Mouse (Mus musculus) ES-Bruce4 (cell line): ENCODE results near the gene Gnaz. TPM values are rescaled to one million over a fixed set of nuclear protein-coding genes. Genes with fewer than 3 reads are reported as not detected.
A peak's percentile ranks its signal among the peaks of the same experiment; 100 is the strongest.

Source experiments
- H3K27ac ChIP-seq: 2 replicates; pipeline ENCODE4 v1.5.1; 2012; ENCODE audit warnings: low read length, inconsistent platforms; ENCODE audit not compliant: insufficient read depth
- H3K27me3 ChIP-seq: 2 replicates; pipeline ENCODE4 v1.6.1; 2012; ENCODE audit warnings: mild to moderate bottlenecking, low read length, inconsistent platforms; ENCODE audit not compliant: control insufficient read depth, poor library complexity, insufficient read depth, severe bottlenecking
- H3K36me3 ChIP-seq: 2 replicates; pipeline ENCODE4 v1.6.1; 2012; ENCODE audit warnings: inconsistent platforms, mild to moderate bottlenecking, low read length, moderate library complexity; ENCODE audit not compliant: control insufficient read depth, poor library complexity, insufficient read depth, severe bottlenecking
- H3K4me1 ChIP-seq: one replicate; pipeline ENCODE4 v1.8.1; 2011; ENCODE audit warnings: low read length; ENCODE audit not compliant: control insufficient read depth, insufficient read depth
- H3K4me3 ChIP-seq: 2 replicates; pipeline ENCODE4 v1.5.1; 2011; ENCODE audit warnings: low read depth, mild to moderate bottlenecking, low read length
- H3K9ac ChIP-seq: 2 replicates; pipeline ENCODE4 v1.6.1; 2012; ENCODE audit warnings: low read depth, mild to moderate bottlenecking, inconsistent platforms; ENCODE audit not compliant: poor library complexity, severe bottlenecking
- H3K9me3 ChIP-seq: replicated peaks from 2 replicates; pipeline ENCODE4 v1.6.1; 2012; ENCODE audit warnings: mild to moderate bottlenecking, low read length, inconsistent platforms; ENCODE audit not compliant: control insufficient read depth, poor library complexity, insufficient read depth, severe bottlenecking
- CTCF ChIP-seq: IDR thresholded peaks from one replicate; pipeline ENCODE4 v1.8.1; 2011; ENCODE audit warnings: low read depth, low read length
- EP300 ChIP-seq: IDR thresholded peaks from 2 replicates; pipeline ENCODE4 v1.6.1; 2011; ENCODE audit warnings: low read depth, low read length; ENCODE audit not compliant: insufficient read depth
- POLR2A ChIP-seq: IDR thresholded peaks from one replicate; pipeline ENCODE4 v1.8.1; 2011; ENCODE audit warnings: low read length; ENCODE audit not compliant: insufficient read depth
- polyA plus RNA-seq: library from polyadenylated mRNA; stranded (reverse); fragments of >200 nt; gene quantifications from 2 replicates; pipeline ENCODE4 v1.2.4, GENCODE M21; 2011; ENCODE audit warnings: low read depth; ENCODE audit not compliant: missing spikeins, insufficient read depth, insufficient read length

Gnaz gene
- 3.1 and 4.0 TPM in 2 replicates for polyA plus RNA-seq

- Histone ChIP-seq H3K4me1 (no peaks in the 10 kb centered on the region), H3K4me3 (peak within 1 kb of the TSS; percentile 88), H3K36me3 (no peaks in the 10 kb centered on the region), H3K27me3 (no peaks in the 10 kb centered on the region; the same call in 1 of the 2 replicates), H3K9me3 (no peaks in the 10 kb centered on the region), H3K27ac (no peak within 1 kb of the TSS), H3K9ac (peak within 1 kb of the TSS; percentile 36)
- no peak for TF ChIP-seq CTCF
- peak; percentile 10 for TF ChIP-seq POLR2A
These were observed at the start of gene Gnaz for GRCm38 (mm10) chr10:74966850-74967451. Gene Gnaz (plus strand): TSS chr10:74967177.

GRCm38 (mm10) chr10:74919277-74919676 is 47.7 kb upstream of the Gnaz start:
- Histone ChIP-seq H3K27ac (no peak overlapping the region), H3K9ac (no peak overlapping the region), H3K4me3 (peak overlapping the region; percentile 15; the same call in 1 of the 2 replicates), H3K4me1 (no peaks in the 10 kb centered on the region), H3K36me3 (no peaks in the 10 kb centered on the region), H3K9me3 (no peaks in the 10 kb centered on the region), H3K27me3 (no peaks in the 10 kb centered on the region)
- no peak for TF ChIP-seq POLR2A
- TF ChIP-seq EP300: no peak
- no peak for TF ChIP-seq CTCF

- Histone ChIP-seq H3K36me3 (no peaks in the 10 kb centered on the region), H3K9me3 (no peaks in the 10 kb centered on the region), H3K27ac (no peak overlapping the region), H3K9ac (no peak overlapping the region), H3K4me1 (no peaks in the 10 kb centered on the region), H3K27me3 (no peaks in the 10 kb centered on the region), H3K4me3 (no peak overlapping the region)
- TF ChIP-seq POLR2A: no peak
- no peak for TF ChIP-seq EP300
- TF ChIP-seq CTCF: no peak
These were observed 46.0 kb upstream of the Gnaz start for GRCm38 (mm10) chr10:74920853-74921567.

- H3K9me3 ChIP-seq: no peaks in the 10 kb centered on the region
- no peak overlapping the region for H3K27ac ChIP-seq
- no peaks in the 10 kb centered on the region for H3K27me3 ChIP-seq
- no peak for TF ChIP-seq POLR2A
- TF ChIP-seq CTCF: no peak
- no peak for TF ChIP-seq EP300
- H3K9ac ChIP-seq: no peak overlapping the region
- H3K4me3 ChIP-seq: no peak overlapping the region
- no peaks in the 10 kb centered on the region for H3K36me3 ChIP-seq
- H3K4me1 ChIP-seq: no peaks in the 10 kb centered on the region
These were observed 45.4 kb upstream of the Gnaz start for GRCm38 (mm10) chr10:74921614-74922013.

GRCm38 (mm10) chr10:74922763-74923162 is 44.2 kb upstream of the Gnaz start:
- no peaks in the 10 kb centered on the region for H3K27me3 ChIP-seq
- H3K36me3 ChIP-seq: no peaks in the 10 kb centered on the region
- H3K27ac ChIP-seq: no peak overlapping the region
- TF ChIP-seq POLR2A: no peak
- TF ChIP-seq EP300: no peak
- no peak for TF ChIP-seq CTCF
- H3K4me3 ChIP-seq: no peak overlapping the region
- no peaks in the 10 kb centered on the region for H3K4me1 ChIP-seq
- H3K9ac ChIP-seq: no peak overlapping the region
- H3K9me3 ChIP-seq: no peaks in the 10 kb centered on the region

GRCm38 (mm10) chr10:74924274-74924673 is 42.7 kb upstream of the Gnaz start:
- H3K27me3 ChIP-seq: no peaks in the 10 kb centered on the region
- no peaks in the 10 kb centered on the region for H3K4me1 ChIP-seq
- no peak overlapping the region for H3K4me3 ChIP-seq
- TF ChIP-seq CTCF: no peak
- no peak for TF ChIP-seq POLR2A
- TF ChIP-seq EP300: no peak
- no peak overlapping the region for H3K9ac ChIP-seq
- H3K9me3 ChIP-seq: no peaks in the 10 kb centered on the region
- no peak overlapping the region for H3K27ac ChIP-seq
- H3K36me3 ChIP-seq: no peaks in the 10 kb centered on the region
